Mouse (Mus musculus) heart, embryonic 15.5 days (tissue): ENCODE data around the gene Poglut1. TPM values are rescaled to one million over a fixed set of nuclear protein-coding genes. Genes with fewer than 3 reads are reported as not detected.

ENCODE experiments used
- ATAC-seq: fragments of 200-750 bp; cut with Nextera tagmentation; replicated peaks from 2 replicates; pipeline ENCODE4 v1.8.0; 2017; ENCODE audit warnings: low read depth, moderate TSS enrichment; ENCODE audit not compliant: insufficient number of reproducible peaks, insufficient read depth, low FRiP score
- H3K27ac ChIP-seq: fragments of 300-500 bp; sonication (generic); 2 replicates; pipeline ENCODE4 v1.5.1; 2015; ENCODE audit warnings: mild to moderate bottlenecking, inconsistent platforms
- H3K27me3 ChIP-seq: fragments of 300-500 bp; sonication (generic); 2 replicates; pipeline ENCODE4 v1.6.1; 2015; ENCODE audit warnings: inconsistent platforms
- H3K36me3 ChIP-seq: fragments of 300-500 bp; sonication (generic); 2 replicates; pipeline ENCODE4 v1.6.1; 2015; ENCODE audit warnings: mild to moderate bottlenecking, inconsistent platforms
- H3K4me1 ChIP-seq: fragments of 300-500 bp; sonication (generic); replicated peaks from 2 replicates; pipeline ENCODE4 v1.6.1; 2015; ENCODE audit warnings: inconsistent platforms
- H3K4me2 ChIP-seq: fragments of 300-500 bp; sonication (generic); 2 replicates; pipeline ENCODE4 v1.6.1; 2015; ENCODE audit warnings: inconsistent platforms, mild to moderate bottlenecking, moderate library complexity
- H3K4me3 ChIP-seq: fragments of 300-500 bp; sonication (generic); 2 replicates; pipeline ENCODE4 v1.5.1; 2015; ENCODE audit warnings: mild to moderate bottlenecking, inconsistent platforms
- H3K9ac ChIP-seq: fragments of 300-500 bp; sonication (generic); 2 replicates; pipeline ENCODE4 v1.6.1; 2015; ENCODE audit warnings: mild to moderate bottlenecking, inconsistent platforms
- H3K9me3 ChIP-seq: fragments of 300-500 bp; sonication (generic); replicated peaks from 2 replicates; pipeline ENCODE4 v1.6.1; 2016; ENCODE audit warnings: inconsistent platforms
- WGBS: fragments of 180-500 bp; shearing (Covaris S2); methylation state at CpG from one replicate; pipeline ENCODE4 v1.1.7; 2015; ENCODE audit warnings: mixed read lengths; 5-methylcytosine and 5-hydroxymethylcytosine counted together
- polyA plus RNA-seq: library from polyadenylated mRNA; unstranded; fragments of >200 nt; fragmentation: Nextera tagmentation; extraction: Ambion mirVana; gene quantifications from 2 replicates; pipeline ENCODE4 v1.2.1, GENCODE M21; 2015

Poglut1 gene
- polyA plus RNA-seq, 1 experiment from 2014 or later, result 24.0 TPM

GRCm38 (mm10) chr16:38526264-38526663 lies 23.8 kb downstream of the Poglut1 start:
- 68% methylated on average over 6 of the region's 6 CpGs for WGBS
- no peaks in the 10 kb centered on the region for H3K9me3 ChIP-seq
- H3K36me3 ChIP-seq, result peaks cover 51% of the 10 kb centered on the region
- no peak overlapping the region for H3K27ac ChIP-seq
- H3K4me1 ChIP-seq, result peaks cover 10% of the 10 kb centered on the region
- no peak overlapping the region for H3K4me3 ChIP-seq
- H3K9ac ChIP-seq, result no peak overlapping the region
- no peak overlapping the region for H3K4me2 ChIP-seq
- no peaks in the 10 kb centered on the region for H3K27me3 ChIP-seq
- ATAC-seq, result no peak

DNA sequence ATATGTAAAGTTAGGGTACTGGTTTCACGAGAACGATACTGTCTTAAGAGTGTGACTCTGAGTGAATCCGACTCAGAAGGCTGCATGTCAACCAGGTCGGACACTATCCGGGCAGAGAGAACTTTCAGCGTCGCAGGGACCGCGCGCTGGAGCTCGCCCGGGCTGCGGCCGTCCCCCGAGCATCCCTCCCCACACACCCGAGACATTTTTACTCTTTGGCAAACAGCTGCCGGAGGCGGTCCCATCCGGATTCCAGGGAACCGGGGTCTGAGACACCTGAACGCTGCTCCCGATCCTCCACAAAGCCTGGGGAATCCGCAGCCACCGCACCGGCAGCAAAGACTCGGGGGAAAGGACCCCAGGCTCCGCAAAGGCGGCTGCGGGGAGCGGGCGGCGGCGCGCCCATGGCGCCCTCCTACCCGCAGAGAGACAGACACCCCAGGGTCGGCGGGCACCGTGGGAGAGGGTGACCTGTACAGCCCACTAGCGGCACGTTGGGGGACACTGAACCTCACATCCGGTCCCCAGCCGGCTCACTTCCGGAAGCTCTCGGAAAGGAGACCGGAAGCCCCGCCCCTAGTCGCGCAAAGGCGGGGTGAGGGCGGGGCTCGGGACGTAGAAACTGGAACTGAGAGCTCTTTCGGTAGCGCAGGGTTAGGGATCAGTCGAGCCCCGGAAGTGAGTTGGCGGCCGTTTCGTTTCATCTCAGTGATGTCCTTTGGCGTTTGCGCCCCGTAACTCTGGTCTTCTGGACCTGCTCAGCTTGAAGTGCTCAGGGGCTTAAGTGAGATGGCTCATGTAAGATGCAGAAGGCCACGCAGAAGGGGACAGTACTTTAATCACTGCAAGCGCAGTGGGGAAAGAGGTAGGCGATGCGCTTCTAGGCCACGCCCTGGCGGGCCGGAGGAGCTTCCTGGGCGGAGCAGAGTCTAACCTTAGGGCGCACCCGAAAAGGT lies 27.7 kb downstream of the Poglut1 start, which contains the start of gene Timmdc1:
TSS of gene Timmdc1 (minus strand) at position 535 of the 956 bp plus-strand sequence.
- ATAC-seq, result peak; percentile 96
- Histone ChIP-seq H3K27ac (peak within 1 kb of the TSS; percentile 98), H3K4me1 (peaks cover 13% of the 10 kb centered on the region), H3K4me3 (peak within 1 kb of the TSS; percentile 99), H3K4me2 (peak within 1 kb of the TSS; percentile 66), H3K9me3 (no peaks in the 10 kb centered on the region), H3K9ac (peak within 1 kb of the TSS; percentile 99), H3K36me3 (peaks cover 30% of the 10 kb centered on the region), H3K27me3 (no peaks in the 10 kb centered on the region)
- WGBS, result under 1% methylated on average over 72 of the region's 73 CpGs

GRCm38 (mm10) chr16:38521211-38521987 lies 28.7 kb downstream of the Poglut1 start:
- Histone ChIP-seq H3K36me3 (peaks cover 34% of the 10 kb centered on the region), H3K9me3 (no peaks in the 10 kb centered on the region), H3K4me1 (peaks cover 13% of the 10 kb centered on the region), H3K27me3 (no peaks in the 10 kb centered on the region), H3K27ac (no peak overlapping the region), H3K4me2 (peak overlapping the region; percentile 66), H3K4me3 (peak overlapping the region; percentile 99), H3K9ac (peak overlapping the region; percentile 52)
- no peak for ATAC-seq
- 26% methylated on average over 8 of the region's 8 CpGs for WGBS

GRCm38 (mm10) chr16:38519140-38519539 lies 30.9 kb downstream of the Poglut1 start:
- ATAC-seq, result no peak
- Histone ChIP-seq H3K4me3 (no peak overlapping the region), H3K9ac (no peak overlapping the region), H3K36me3 (peaks cover 38% of the 10 kb centered on the region), H3K27ac (no peak overlapping the region), H3K4me1 (peaks cover 13% of the 10 kb centered on the region), H3K9me3 (no peaks in the 10 kb centered on the region), H3K27me3 (no peaks in the 10 kb centered on the region), H3K4me2 (no peak overlapping the region)
- WGBS, result 96% methylated on average over 2 of the region's 2 CpGs

- Histone ChIP-seq H3K27me3 (no peaks in the 10 kb centered on the region), H3K9me3 (no peaks in the 10 kb centered on the region), H3K27ac (no peak overlapping the region), H3K4me2 (no peak overlapping the region), H3K9ac (no peak overlapping the region), H3K4me3 (no peak overlapping the region), H3K36me3 (peaks cover 49% of the 10 kb centered on the region), H3K4me1 (no peaks in the 10 kb centered on the region)
- WGBS, result 88% methylated on average over 2 of the region's 2 CpGs
- no peak for ATAC-seq
Observed at GRCm38 (mm10) chr16:38510846-38511245, 39.2 kb downstream of the Poglut1 start.

- no peaks in the 10 kb centered on the region for H3K27me3 ChIP-seq
- H3K9me3 ChIP-seq, result no peaks in the 10 kb centered on the region
- peaks cover 55% of the 10 kb centered on the region for H3K36me3 ChIP-seq
- no peak overlapping the region for H3K4me2 ChIP-seq
- H3K4me3 ChIP-seq, result no peak overlapping the region
- no peaks in the 10 kb centered on the region for H3K4me1 ChIP-seq
- H3K27ac ChIP-seq, result no peak overlapping the region
- WGBS, result 56% methylated on average over 4 of the region's 4 CpGs
- ATAC-seq, result peak; percentile 35; the same call in 1 of the 2 replicates
- no peak overlapping the region for H3K9ac ChIP-seq
Observed at GRCm38 (mm10) chr16:38506041-38506634, 43.9 kb downstream of the Poglut1 start.

DNA sequence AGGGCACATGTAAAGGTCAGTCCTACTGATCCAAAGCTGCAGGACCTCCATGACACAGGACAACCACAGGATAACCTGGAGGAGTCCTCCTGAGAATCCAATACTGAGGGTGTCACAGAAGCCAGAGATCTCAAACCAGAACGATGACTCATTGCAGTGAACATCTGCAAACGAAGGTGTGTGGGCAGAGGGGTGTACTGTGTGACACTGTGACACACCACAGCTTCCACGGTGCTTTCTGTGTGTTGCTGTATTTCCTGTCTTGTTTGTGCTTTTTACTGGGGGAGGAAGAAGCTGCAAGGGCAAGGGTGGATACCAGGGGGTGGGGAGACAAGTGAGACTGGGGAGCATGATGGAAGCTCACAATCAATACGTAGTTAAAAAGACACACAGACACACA lies 46.5 kb downstream of the Poglut1 start:
- Histone ChIP-seq H3K9ac (no peak overlapping the region), H3K9me3 (no peaks in the 10 kb centered on the region), H3K4me3 (no peak overlapping the region), H3K4me1 (no peaks in the 10 kb centered on the region), H3K36me3 (peaks cover 59% of the 10 kb centered on the region), H3K4me2 (no peak overlapping the region), H3K27ac (no peak overlapping the region), H3K27me3 (no peaks in the 10 kb centered on the region)
- 84% methylated on average over 4 of the region's 4 CpGs for WGBS
- no peak for ATAC-seq

- no peak for ATAC-seq
Observed at GRCm38 (mm10) chr16:38502469-38502868, 47.6 kb downstream of the Poglut1 start.

GRCm38 (mm10) chr16:38496604-38497140 lies 53.4 kb downstream of the Poglut1 start:
- Histone ChIP-seq H3K4me2 (no peak overlapping the region), H3K9ac (no peak overlapping the region), H3K4me3 (no peak overlapping the region), H3K9me3 (no peaks in the 10 kb centered on the region), H3K27ac (no peak overlapping the region), H3K4me1 (no peaks in the 10 kb centered on the region), H3K36me3 (peaks cover 35% of the 10 kb centered on the region), H3K27me3 (no peaks in the 10 kb centered on the region)
- WGBS, result 79% methylated on average over 7 of the region's 7 CpGs
- ATAC-seq, result no peak

More at GRCm38 (mm10) chr16:38502469-38502868, 47.6 kb downstream of the Poglut1 start:
- Histone ChIP-seq H3K27me3 (no peaks in the 10 kb centered on the region), H3K9me3 (no peaks in the 10 kb centered on the region), H3K36me3 (peaks cover 64% of the 10 kb centered on the region), H3K4me3 (no peak overlapping the region), H3K9ac (no peak overlapping the region), H3K4me2 (no peak overlapping the region), H3K27ac (no peak overlapping the region), H3K4me1 (no peaks in the 10 kb centered on the region)
- 89% methylated on average over 10 of the region's 10 CpGs for WGBS

DNA sequence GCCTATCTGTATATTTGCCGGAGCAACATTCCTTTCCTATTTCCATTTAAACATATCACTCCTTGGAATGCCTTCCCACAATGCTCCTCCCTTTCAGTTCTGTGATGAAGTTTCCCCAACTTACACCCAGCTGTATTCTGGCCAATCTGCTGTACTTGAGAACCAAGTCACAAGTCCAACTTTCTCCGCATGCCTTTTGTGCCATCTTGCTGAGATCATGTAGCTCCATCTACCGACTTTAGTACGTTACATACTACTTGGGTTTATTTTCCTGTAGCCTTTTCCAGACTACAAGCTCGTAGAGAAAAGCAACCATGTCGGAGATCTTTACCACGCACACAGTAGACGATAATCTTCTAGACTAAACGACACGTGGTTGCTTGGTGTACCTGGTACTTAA lies 56.2 kb downstream of the Poglut1 start:
- WGBS, result 71% methylated on average over 10 of the region's 10 CpGs
- Histone ChIP-seq H3K9ac (no peak overlapping the region), H3K9me3 (no peaks in the 10 kb centered on the region), H3K27me3 (no peaks in the 10 kb centered on the region), H3K4me1 (no peaks in the 10 kb centered on the region), H3K4me2 (no peak overlapping the region), H3K27ac (no peak overlapping the region), H3K4me3 (no peak overlapping the region), H3K36me3 (peaks cover 22% of the 10 kb centered on the region)
- no peak for ATAC-seq

DNA sequence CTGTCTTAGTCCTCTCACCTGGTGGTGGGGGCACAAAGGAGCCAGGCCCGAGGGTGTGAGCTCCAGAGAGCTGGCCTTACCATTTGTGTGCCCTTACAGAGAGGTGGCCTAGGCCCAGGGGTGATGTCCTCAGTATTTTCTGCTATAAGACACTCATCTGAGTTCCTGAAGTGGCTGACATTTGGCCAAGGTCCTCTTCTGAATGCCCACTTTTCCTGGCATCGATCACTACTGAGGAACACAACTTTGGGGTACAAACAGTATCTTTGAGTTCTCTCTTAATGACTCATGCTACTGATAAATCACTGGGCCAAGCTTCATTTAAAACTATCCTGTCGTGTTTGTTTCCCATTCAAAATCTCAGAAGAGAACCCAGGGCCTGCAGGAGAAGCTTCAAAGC lies 57.5 kb downstream of the Poglut1 start:
- no peak overlapping the region for H3K27ac ChIP-seq
- H3K36me3 ChIP-seq, result peaks cover 10% of the 10 kb centered on the region
- H3K4me2 ChIP-seq, result no peak overlapping the region
- no peak for ATAC-seq
- H3K27me3 ChIP-seq, result no peaks in the 10 kb centered on the region
- H3K9me3 ChIP-seq, result no peaks in the 10 kb centered on the region
- 78% methylated on average over 3 of the region's 3 CpGs for WGBS
- H3K4me3 ChIP-seq, result no peak overlapping the region
- no peak overlapping the region for H3K9ac ChIP-seq
- H3K4me1 ChIP-seq, result no peaks in the 10 kb centered on the region
